Mouse (Mus musculus): ENCODE results near the gene Impdh2. TPM values are rescaled to one million over a fixed set of nuclear protein-coding genes. Genes with fewer than 3 reads are reported as not detected.
"Not testable (repeated sequence)": the region's sequence is repeated elsewhere in the genome, so short reads cannot be mapped to it uniquely, and the experiment has no call there.

Gene Impdh2
- total RNA-seq, 2 experiments from 2014 or later: 63.4 to 68.4 TPM

GRCm38 (mm10) chr9:108570207-108570896 lies 10.3 kb downstream of the Impdh2 start:
- DNase-seq: peak in 1 of 2 experiments; percentile 69

- no peak for DNase-seq
Measured at GRCm38 (mm10) chr9:108571401-108571973, 11.4 kb downstream of the Impdh2 start.

DNA sequence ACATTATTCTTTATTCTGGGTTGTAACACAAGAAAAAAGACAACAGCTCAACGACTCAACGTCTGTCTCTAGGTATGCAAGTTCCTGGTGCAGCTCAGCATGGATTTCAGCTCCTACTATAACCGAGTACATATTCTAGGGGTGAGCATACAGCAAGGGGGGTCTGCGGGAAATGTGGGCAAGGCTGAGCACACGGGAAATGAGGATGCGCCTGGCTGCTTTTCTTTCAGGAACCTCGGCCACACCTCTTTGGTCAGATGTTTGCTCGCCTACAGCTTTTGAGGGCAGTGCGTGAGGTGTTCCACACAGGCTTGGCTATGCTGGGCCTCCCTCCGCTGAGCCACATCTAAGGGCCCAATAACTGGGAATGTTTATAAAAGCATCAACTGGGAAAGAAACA lies 12.2 kb downstream of the Impdh2 start:
- no peak for DNase-seq

DNA sequence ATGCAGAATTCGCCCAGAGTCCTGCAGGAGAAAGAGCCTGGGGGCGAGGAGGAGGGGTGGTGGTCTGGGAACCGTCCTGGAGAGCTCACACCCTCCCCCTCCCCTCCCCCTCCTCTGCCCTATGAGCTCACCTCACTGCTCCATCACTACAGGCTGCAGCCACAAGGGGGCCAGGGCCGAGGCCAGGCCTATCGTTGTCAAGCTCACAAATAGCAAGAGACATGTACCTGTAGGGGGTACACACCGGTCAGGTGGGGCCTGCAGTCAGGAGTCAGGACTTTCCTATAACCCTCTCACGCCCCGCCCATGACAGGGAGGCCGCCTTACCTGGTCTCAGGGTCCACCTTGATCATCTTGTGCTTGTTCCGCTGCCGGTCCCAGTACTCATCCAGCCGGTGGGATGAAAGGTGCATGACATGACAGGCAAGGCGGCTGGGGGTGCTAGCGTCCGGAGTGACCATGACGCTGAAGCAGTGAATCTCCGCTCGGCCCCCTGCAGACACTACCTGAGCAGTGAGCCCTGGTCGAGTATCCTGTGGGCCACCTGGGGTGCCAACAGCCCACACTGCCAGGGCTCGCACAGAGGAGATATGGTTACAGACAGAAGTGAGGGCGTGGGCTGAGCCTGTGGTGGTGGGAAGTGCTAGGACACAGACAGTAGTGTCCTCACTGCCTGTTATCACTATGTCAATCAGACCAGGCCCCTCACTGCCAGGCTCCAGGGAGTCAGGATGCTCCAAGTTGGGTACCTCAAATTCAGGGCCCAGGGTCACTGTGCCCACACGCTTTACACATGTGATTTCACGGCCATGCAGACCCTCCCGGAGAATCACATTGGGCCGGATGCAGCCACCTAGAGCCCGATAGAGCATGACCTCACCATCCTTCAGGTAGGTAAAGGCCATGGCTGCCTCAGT lies 13.9 kb downstream of the Impdh2 start:
- no peak for DNase-seq

DNA sequence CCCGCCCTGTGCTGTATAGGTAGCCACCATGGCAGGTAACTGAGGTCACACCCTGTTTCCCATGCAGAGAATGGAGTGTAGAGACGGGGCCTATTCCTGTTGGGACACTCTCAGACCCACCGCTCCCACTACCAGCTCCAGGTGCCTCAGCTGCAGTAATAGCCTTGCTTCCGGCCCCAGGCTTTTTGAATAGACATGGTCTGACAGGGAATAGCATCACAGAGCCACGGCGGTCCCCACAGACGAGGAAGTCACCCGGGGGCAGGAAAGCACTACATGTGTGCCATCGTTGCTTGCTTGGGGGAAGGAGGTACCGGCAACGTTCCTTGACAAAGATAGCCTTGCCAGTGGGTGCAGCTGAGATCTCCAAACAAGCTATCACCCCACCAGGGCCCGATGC lies 14.8 kb downstream of the Impdh2 start:
- DNase-seq: no peak

- DNase-seq: no peak
Measured at GRCm38 (mm10) chr9:108575321-108576297, 15.5 kb downstream of the Impdh2 start.

DNA sequence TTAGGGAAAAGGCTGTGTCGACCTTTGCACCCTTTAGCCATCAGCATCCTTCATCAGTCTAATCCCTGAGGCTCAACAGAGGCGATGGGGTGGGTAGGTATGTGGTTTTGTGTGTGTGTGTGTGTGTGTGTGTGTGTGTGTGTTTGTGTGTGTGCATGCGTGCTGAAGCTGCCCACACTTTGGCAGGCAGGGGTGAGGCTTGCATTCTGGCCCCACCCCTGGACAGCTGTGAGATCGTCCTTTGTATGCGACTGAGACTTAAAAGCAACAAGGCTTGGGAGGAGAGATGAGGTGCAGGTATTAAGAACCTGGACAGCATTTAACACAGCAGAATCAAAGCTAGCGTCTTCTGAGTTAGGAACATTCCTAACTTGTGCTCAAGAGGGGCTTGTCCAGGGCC lies 16.9 kb downstream of the Impdh2 start:
- no peak for DNase-seq

DNA sequence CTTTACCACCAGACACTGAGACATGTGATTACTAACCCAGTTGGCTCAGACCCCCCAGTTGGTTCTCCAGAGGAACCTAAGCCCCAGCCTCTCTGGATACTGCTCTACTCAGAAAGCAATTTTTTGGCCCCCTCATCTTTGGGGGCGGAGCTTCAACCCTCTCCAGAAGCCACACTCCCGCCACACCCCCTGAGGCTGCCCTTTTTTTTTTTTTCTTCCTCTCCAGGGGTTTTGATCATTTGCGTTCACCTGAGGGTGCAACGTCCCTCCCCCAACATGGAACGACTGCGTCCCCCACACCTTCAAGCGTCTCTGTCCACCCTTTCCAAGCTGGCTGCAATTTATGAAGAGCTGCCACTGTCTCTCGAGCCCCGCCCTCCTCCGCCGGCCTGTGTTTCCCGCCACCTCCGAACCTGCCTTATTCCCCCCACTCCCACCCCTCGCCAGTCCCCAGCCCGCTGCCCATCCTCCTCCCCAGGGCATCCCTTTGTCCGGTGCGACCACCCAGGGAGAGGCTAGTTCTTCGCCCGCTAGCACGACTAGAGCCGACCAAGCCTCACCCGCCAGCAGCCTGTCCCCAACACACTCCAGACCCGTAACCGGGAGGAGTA lies 18.0 kb downstream of the Impdh2 start:
- DNase-seq: no peak

DNA sequence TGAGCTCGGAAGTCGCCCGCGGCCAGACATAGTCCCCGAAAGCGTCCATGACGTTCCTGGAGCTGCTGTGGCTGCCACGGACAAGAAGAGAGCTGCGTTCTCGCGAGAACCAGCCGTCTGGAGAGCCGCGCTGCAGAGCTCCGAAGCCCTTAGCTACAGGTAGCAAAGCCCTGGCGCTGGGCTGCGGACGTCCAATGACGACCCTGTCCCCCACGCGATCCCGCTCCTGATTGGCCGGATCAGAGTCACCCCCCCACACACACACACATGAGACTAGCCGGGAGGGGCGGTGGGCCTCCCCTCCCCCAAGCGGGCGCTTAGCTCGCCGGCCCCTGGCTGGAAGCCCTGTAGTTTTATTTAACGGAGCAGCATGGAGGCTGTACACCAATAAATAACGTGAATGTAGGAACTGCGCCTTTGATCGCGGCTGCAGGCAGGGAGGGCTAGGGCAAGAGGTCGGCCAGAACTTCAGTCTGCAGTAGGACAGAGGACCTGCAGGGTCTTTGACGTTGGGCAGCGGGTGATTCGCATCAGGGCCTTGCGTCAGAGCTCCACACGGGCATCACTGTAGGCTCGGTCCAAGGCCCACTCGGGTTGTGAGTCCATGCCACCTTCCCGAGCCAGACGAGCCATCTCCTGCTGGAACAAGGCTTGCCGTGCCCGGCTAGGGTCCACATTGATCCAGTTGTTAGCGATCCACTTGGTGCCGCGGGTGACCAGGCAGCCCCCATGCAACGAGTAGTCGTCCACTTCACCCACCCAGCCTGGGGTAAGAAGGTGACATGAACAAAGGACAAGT lies 18.7 kb downstream of the Impdh2 start, which contains the start of gene Wdr6:
Wdr6 (minus strand) TSS at position 195 of the 799 bp plus-strand sequence.
- DNase-seq: peak; percentile 80 to 85

GRCm38 (mm10) chr9:108579344-108579690 lies 19.2 kb downstream of the Impdh2 start:
- DNase-seq: no peak

DNA sequence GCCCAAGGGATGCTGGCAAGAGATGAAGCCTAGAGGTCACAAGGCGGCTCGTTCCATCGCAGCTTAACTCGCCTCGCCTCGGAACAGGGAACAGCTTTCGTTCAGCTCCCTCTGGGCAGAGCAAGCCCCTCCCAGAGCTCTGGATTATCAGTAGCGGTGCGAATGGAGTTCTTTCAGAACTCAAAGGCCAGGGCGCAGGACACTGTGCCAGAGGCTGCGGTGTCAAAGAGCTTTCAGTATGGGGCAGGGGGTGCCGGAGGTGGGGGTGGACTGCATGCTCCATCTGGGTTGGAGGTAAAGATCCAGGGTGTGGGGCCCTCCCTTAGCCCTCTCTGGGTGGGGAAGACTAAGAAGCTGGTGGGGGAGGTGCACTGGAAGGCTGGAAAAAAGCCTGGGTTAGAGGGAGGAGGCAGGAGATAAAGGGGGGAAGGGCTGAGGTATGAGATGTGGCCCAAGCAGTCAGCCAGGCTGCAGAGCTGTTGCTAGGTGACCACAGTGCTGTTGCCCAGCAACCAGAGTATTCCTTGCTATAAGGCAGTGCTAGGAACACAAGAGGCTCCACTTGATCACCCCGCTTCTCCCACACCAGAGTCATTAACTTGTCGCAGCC lies 27.6 kb downstream of the Impdh2 start:
- DNase-seq: peak; percentile 83 to 84

DNA sequence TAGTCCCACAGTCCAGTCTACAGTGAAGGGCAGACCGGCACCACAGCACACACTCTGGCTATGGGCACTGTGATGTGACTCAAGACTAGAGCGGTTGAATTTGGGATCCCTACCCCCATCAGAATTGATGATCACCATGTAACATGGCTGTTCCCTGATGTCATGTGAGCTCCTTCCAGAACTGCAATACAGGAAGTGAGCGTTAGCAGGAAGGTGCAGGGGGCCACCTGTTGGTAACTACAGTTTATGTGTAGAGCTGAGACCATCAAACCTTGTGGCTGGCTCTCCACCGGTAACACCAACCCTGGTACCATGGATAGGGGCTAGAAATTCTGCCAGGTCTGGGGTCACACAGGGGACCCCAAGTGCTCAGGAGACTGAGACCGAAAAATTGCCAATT lies 29.1 kb downstream of the Impdh2 start:
- no peak for DNase-seq

DNA sequence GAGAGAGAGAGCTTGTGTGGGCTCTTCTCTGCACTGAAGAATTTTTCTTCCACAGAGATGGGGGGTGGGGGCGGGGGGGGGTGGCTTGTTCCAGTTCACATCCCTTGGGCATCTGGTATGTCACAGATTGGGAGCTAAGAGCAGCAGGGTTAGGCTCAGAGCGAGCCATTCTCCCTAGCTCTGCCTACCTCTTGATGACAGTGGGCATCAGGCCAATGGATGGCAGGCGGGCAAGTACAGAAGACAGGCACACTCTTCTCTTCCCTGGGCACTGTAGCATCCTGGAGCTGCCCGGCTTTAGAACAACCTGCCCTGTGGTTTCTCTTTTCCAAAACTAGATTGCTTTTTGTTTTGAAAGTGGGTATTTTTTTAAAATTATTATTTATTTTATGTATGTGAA lies 31.4 kb downstream of the Impdh2 start:
- DNase-seq: no peak

DNA sequence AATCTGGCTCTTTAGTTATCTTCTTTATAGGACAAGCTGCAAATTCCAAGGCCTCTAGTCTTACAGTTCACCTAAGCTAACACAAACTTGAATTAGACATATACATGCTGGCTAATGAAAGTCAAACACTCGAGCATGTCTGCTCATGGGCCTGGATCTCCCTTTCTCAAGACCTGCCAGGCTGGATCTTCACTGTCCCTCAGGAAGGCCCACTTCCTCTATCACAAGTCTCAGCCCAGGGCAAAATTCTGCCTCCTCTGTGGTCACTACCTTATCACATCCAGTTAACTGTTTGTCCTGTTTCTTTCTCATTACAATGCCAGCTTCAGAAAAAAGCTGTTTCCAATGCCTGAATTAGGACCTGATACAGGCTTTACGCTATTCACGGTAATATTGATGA lies 34.3 kb downstream of the Impdh2 start:
- DNase-seq: no peak

DNA sequence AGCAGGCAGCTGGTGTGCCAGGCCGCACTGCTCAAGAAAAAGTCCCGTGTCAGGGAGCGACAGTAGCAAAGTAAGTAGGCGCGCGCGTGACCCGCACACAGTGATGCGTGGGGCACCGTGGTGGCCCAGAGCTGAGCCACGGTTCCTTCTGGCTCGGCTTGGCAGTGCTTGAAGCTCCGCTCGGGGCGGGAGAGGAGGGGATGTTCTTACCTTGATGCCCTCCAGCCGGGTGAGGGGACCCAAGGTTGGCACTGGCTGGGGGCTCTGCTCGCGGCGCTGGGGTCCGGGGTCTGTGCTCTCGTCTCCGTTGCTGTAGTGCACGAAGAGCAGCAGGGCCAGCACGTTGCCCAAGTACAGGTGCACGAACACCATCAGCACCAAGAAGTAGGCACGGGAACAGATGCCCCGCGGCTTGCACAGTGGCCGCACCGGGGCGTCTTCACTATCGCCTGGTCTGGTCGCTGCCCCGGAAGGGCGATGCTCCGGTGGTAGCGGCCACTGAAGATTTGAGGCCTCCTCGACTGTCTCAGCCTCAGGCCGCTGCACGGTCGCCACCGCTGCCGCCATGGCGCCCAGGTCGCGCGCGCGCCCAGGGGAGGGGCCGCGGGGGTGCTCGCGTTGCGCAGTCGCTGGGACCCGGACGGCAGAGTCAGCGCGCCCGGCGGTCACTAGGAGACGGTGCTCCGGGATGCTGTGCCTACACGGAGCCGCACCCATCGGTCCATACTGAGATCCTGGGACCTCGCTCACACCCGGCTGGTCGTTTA lies 37.1 kb downstream of the Impdh2 start, which contains the start of gene P4htm:
P4htm (minus strand) TSS at position 670 of the 767 bp plus-strand sequence.
- DNase-seq: peak; percentile 82 to 83

GRCm38 (mm10) chr9:108599021-108599566 lies 39.0 kb downstream of the Impdh2 start:
- DNase-seq: no peak

DNA sequence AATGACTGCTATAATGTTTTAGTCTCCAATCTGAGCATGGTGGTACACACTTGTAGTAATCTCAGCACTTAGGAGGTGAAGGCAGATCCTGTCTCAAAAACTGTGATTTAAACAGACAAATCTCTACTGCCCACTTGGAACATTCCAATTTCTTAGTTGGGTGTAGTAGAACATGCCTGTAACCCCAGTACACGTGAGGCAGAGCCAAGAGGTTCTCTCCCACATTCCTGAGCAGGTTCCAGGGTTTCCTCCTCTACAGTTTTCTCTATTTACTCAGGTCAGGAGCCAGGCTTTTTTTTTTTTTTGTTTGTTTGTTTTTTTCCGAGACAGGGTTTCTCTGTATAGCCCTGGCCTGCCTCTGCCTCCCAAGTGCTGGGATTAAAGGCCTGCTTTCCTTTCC lies 39.9 kb downstream of the Impdh2 start:
- no peak for DNase-seq

DNA sequence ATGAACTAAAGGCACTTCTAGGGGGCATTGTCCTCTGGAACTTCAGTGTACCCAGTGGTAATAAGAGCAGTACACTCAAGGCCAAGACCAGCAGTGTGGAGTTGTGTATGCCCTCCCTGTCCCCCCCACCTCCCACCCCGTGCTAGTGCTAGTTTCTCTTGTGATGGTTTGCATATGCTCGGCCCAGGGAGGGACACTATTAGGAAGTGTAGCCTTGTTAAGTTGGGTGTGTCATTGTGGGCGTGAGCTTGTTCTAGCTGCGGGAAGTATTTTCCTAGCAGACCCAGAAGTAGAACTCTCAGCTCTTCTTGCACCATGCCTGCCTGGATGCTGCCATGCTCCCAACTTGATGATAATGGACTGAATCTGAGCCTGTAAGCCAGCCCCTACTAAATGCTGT lies 41.9 kb downstream of the Impdh2 start:
- DNase-seq: no peak

DNA sequence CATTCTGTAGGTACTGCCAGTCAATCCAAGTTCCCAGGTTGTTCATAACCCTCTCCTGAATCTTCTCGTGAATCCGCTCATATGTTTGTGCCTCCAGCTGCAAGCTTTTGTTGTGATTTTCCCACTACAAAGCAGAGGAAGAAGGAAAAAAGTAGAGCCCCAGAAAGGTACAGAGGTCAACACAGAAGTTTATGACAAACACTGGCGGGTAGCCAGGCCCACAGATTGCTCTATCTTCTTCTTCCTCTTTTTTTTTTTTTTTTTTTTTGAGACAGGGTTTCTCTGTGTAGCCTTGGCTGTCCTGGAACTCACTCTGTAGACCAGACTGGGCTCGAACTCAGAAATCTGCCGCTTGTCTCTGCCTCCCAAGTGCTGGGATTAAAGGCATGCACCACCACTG lies 47.8 kb downstream of the Impdh2 start:
- not testable (repeated sequence) for DNase-seq

Measured in layer of hippocampus, postnatal 36 days (tissue).